Mouse (Mus musculus): ENCODE data around the gene Syndig1. TPM values are rescaled to one million over a fixed set of nuclear protein-coding genes. Genes with fewer than 3 reads are reported as not detected.

The Syndig1 gene
- total and polyA plus RNA-seq, 3 experiments, result not detected

DNA sequence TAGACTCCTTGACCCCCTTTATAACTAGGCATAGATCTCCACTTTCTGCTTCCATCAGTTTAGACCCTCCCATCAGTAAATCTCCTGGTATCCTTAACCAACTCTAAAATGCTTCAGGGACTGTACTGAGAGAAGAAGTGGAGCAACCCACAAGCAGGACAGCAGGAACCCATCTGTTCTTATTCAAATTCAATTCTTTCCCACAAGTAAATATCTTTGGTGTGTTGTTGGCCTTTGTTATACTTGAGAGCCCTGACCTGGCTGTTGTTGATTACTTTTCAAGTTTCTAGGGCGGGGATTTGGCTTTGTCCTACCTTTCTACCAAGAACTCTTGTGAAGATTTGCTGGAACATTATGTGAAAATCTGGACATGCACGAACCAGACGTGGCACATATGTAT, 77.7 kb downstream of the Syndig1 start:
- H3K27me3 ChIP-seq (ENCODE audit: control insufficient read depth in 1 of 2, insufficient read depth in 2 of 2, low read length in 2 of 2), result no peaks in the 10 kb centered on the region
- no peak for DNase-seq (ENCODE audit: low read depth, low spot score)
- H3K9me3 ChIP-seq (replicated peaks; ENCODE audit: insufficient read depth, low read length), result no peaks in the 10 kb centered on the region
- no peaks in the 10 kb centered on the region for H3K4me1 ChIP-seq (ENCODE audit: control insufficient read depth in 1 of 2, insufficient read depth in 2 of 2, low read length in 2 of 2)
- no peaks in the 10 kb centered on the region for H3K36me3 ChIP-seq (ENCODE audit: control insufficient read depth in 1 of 2, insufficient read depth in 2 of 2, low read length in 2 of 2)
- H3K27ac ChIP-seq (ENCODE audit: control insufficient read depth, low read depth, low read length), result no peak overlapping the region
- H3K9ac ChIP-seq (ENCODE audit: control insufficient read depth, low read depth, low read length, poor library complexity, severe bottlenecking), result no peak overlapping the region
- no peak for TF ChIP-seq MEF2A (IDR thresholded peaks at IDR 0.05; ENCODE audit: extremely low read depth, insufficient replicate concordance, low read depth, low read length, poor library complexity, severe bottlenecking)
- H3K79me2 ChIP-seq (ENCODE audit: control insufficient read depth, insufficient read depth, low read length, poor library complexity), result no peaks in the 10 kb centered on the region
- H3K4me3 ChIP-seq (ENCODE audit: control insufficient read depth in 1 of 2, insufficient read depth in 1 of 2, low read depth in 2 of 2, low read length in 2 of 2), result no peak overlapping the region

DNA sequence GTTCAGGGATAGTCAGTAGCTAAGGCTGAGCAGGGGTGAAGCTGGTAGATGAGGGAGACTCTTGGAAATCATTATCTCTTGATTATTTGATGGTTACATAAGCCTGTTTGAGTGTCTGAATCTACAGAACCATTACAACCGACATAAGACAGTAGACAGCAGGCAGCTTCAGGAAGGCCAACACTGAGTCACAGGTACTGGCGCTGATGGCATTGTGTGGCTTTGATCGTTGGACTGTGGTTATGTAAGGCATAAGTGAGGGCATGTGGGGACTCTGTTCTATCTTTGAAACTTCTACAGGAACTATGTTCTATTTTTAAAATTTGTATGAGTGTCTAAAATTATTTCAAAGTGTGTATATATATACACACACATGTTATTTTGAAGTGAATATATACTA, 88.2 kb downstream of the Syndig1 start:
- no peak overlapping the region for H3K27ac ChIP-seq (ENCODE audit: control insufficient read depth, low read depth, low read length)
- no peaks in the 10 kb centered on the region for H3K9me3 ChIP-seq (replicated peaks; ENCODE audit: insufficient read depth, low read length)
- no peak overlapping the region for H3K9ac ChIP-seq (ENCODE audit: control insufficient read depth, low read depth, low read length, poor library complexity, severe bottlenecking)
- no peaks in the 10 kb centered on the region for H3K4me1 ChIP-seq (ENCODE audit: control insufficient read depth in 1 of 2, insufficient read depth in 2 of 2, low read length in 2 of 2)
- no peaks in the 10 kb centered on the region for H3K79me2 ChIP-seq (ENCODE audit: control insufficient read depth, insufficient read depth, low read length, poor library complexity)
- no peak overlapping the region for H3K4me3 ChIP-seq (ENCODE audit: control insufficient read depth in 1 of 2, insufficient read depth in 1 of 2, low read depth in 2 of 2, low read length in 2 of 2)
- DNase-seq (ENCODE audit: low read depth, low spot score), result no peak
- no peaks in the 10 kb centered on the region for H3K36me3 ChIP-seq (ENCODE audit: control insufficient read depth in 1 of 2, insufficient read depth in 2 of 2, low read length in 2 of 2)
- TF ChIP-seq ZMIZ1 (IDR thresholded peaks at IDR 0.05; ENCODE audit: low read depth, low read length) (no peak), MYC (IDR thresholded peaks at IDR 0.05; ENCODE audit: low read depth, low read length) (no peak), MYB (IDR thresholded peaks at IDR 0.05; ENCODE audit: low read depth, low read length) (no peak), RAD21 (IDR thresholded peaks at IDR 0.05; ENCODE audit: low read depth, low read length) (no peak), USF2 (IDR thresholded peaks at IDR 0.05; ENCODE audit: borderline replicate concordance in 1 of 2, insufficient read depth in 1 of 2, low read depth in 1 of 2, low read length in 2 of 2) (no peak), GATA1 (IDR thresholded peaks at IDR 0.05; ENCODE audit: low read depth, low read length) (no peak), TBP (IDR thresholded peaks at IDR 0.05; ENCODE audit: low read depth, low read length) (no peak), TAL1 (IDR thresholded peaks at IDR 0.05; ENCODE audit: low read length) (no peak), ZNF384 (IDR thresholded peaks at IDR 0.05; ENCODE audit: low read depth, low read length) (no peak), CHD1 (IDR thresholded peaks at IDR 0.05; ENCODE audit: low read depth, low read length) (no peak), CHD2 (IDR thresholded peaks at IDR 0.05; ENCODE audit: low read length) (no peak), MAX (IDR thresholded peaks at IDR 0.05; ENCODE audit: low read length) (no peak), NRF1 (IDR thresholded peaks at IDR 0.05; ENCODE audit: insufficient read depth, low read depth, low read length, poor library complexity, severe bottlenecking) (no peak), UBTF (IDR thresholded peaks at IDR 0.05; ENCODE audit: borderline replicate concordance, insufficient read depth, low read depth, low read length) (no peak), HCFC1 (IDR thresholded peaks at IDR 0.05; ENCODE audit: low read depth, low read length) (no peak), KAT2A (conservative IDR thresholded peaks at IDR 0.05; ENCODE audit: low read depth, low read length) (no peak)
- no peaks in the 10 kb centered on the region for H3K27me3 ChIP-seq (ENCODE audit: control insufficient read depth in 1 of 2, insufficient read depth in 2 of 2, low read length in 2 of 2)
